Mouse (Mus musculus) retina, adult 2 months (tissue): Measurements from ENCODE around the gene Sf1.

Experiments used
- DNase-seq: peaks from one replicate; pipeline ENCODE4 v3.0.0-alpha.2; 2012; ENCODE audit warnings: low read depth, low spot score

Sf1 gene

DNA sequence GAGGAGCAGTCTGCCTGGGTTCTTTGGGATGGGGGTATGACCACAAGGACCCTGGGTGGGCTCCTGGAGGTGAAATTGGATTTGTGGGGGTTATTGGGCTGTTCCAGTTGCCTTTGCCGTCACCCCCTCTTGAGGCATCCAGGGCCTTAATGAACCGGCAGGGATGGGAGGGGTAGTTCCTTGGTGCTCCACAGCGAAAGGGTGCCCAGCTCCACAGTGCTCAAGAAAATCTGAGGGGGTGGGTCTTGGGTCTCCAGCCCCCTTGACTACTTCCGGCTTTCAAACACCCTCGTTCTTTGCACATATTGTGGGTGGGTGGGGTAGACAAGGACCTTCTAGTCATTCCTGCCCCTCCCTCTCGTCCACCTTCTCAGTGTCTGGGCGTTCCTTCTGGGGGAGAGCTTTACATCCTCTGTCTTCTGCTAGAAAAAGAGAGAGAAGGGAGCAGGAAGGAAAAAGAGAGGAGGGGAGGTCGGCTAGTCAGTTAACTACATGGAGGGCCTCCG is 56.4 kb downstream of the Sf1 start:
- no peak for DNase-seq

DNA sequence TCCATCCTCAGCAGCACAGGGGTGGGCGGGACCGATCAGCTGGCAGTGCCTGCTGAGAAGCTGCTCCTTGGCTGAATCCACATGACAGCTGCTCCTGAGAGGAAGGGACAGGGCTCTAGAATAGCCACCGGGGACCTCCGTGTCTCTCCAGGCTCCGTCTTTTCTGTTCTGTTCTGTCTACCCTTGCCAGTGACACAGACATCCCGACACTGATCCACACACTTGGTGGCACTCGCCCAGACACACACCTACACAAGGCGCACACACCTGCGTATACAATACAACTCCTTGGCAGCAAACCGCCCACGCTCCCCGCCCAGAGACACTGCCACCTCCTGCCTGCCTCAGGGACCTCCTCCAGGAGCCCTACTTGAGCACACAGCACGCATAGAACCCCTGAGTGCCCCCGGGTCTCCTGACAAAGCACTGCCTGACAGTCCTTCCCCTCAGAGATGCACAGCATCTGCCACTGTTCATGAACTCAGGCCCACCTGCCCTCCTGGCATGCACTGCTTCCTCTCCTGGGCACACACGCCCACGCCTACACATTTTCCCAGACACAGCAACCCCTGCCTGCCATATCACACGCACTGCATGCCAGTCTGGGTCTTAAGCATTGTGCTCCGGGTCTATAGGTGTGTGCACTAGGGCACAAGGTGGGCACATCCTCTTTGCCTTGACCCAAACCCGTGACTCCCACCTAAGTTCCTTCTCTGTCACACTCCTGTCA is 57.2 kb downstream of the Sf1 start:
- DNase-seq: no peak

DNA sequence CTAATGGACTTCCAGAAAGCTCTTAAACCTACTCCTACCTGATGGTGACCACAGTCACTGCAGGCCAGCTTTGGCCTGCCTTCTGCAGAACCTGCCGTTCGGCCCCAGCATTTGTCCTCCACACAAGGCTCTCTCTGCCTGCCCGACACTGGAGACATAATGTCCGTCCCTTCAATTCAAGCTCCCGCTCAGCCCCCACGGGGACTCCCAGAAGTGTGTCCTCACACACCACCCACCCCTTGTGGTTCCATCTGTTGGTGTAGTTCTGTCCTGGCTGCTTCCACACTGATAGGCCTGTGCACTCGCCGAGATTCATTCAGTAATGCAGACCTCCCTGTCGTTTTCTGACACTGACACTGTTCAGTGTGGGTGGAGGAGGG is 57.7 kb downstream of the Sf1 start:
- DNase-seq: no peak

DNA sequence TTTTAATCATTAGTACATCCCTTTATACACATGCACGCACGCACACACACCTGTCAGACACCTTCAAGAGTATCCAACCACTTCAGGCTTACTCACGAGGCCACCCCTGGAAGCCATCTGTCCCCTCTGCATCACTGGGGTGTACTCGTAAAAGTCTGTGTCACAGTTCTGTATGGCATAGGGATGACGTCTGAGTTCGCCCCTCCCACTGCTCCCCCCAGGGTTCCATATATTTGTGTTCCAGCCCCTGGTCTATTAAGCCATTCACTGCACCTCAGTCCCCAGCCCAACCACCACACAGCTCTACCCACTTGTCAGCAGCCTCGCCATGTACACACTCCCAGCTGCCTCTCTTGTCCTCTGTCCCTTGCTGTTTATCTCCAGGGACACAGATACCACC is 58.5 kb downstream of the Sf1 start:
- DNase-seq: no peak

DNA sequence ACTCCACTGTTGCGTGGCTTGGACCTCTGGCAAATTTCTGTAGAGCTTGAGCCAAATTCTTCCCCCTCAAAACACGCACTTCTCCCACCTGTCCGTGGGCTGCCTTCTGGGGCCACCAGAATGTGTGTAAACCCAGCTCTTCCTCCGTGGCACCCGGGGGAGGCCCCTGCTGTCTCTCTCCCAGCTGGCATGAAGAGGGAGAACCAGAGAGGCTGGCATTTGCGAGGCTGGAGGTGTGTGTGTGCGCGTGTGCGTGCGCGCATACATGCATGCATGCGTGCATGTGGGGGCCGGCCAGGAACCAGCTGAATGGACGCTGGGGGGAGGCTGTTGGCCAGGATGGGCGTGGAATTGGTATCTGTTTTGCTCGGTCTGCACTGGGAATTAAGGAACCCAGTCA is 59.8 kb downstream of the Sf1 start:
- DNase-seq: no peak

DNA sequence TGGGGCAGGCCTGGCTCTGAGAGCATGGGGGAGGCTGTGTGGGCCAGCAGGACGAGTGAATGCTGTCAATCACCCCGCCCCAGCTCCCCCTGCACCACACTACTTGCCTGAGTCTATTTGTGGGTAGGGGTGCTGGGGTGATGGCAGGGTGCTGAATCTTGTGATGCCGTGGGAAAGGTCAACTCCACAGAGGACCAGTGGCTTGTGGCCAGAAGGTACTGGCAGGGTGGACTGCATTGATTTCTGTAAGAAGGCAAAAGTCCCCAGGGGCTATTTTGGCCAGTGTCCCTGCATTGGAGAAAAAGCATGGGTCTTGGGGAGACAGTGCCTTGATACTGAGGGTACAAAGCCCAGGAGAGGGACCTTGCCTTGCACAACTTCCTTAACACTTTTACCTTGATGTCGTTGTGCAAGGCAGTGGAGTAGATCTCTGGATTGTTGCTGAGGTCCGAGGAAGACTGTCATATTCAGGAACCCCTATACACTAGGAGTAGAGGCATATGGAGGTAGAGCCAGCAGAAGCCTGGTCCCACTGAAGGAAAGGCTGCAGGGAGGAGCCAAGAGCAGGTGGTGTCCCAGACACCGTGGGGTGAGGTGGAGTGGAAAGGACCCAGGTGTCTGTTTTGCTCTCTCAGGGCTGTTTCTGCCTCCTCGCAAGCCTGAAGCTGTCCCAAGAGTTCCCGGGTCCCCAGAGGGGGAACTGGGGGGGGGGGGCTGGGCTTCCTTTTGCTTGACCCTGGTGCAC is 60.8 kb downstream of the Sf1 start:
- no peak for DNase-seq

DNA sequence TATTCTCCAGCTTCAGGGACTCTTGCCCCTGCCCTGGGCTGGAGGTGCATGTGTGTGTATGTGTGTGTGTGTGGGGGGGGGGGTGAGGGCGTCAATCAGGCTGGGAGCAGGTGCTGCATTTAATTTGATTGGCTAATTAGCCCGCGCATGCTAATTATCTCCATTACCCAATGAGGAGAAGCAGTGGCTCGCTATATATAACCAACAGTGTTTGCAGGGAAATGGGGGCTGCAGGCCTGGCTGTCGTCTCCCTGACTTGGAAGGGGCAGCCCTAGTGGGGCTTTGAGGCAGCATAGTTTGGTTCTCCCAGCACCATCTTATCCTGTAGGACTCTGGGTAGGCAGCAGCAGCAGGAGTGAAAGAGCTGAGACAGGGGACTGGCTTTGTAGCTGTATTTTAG is 62.1 kb downstream of the Sf1 start:
- DNase-seq: no peak

DNA sequence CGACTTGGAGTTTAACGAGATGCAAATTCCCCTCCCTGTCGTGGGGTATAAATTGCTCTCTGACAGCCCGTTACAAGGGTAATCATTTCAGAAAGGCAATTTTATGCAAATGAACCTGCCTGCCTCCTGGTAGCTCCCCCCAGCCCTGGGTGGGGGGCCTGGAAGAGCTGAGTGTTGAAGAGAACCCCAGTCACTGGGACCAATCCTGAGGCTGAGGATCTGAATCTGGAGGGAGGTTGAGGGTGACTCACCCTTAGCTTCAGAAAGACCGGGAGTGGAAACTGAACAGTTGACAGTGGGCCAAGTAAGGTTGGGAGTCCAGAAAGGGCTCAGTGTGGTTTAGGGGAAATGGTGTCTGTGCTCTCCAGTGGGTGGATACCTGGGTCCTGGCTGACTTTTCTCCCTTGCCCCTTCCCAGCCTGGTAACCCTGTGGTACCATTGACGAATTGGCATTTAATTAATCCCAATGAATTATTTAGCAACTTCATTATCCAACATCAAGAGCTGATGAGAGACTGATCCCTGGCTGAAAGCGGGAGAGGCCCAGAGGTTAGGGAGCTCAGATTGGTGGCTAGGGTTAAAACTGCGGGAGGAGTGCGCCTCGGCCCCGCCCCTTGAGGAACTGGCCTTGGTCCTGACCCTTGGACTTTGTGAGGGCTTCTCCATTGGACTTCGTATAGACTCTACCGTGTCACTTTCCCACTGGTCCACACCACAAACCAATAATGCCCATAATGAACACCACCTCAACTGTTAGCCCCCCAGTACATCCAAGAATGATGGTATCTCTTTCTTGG is 63.4 kb downstream of the Sf1 start:
- DNase-seq: no peak
